Mouse (Mus musculus) spleen, postnatal 14 days (tissue): ENCODE results near the gene Dstn.

Experiments
- DNase-seq, 2 experiments: peaks; one replicate each; pipeline ENCODE4 v3.0.0; 2021 to 2022; ENCODE audit warnings: low spot score in 2 of 2

Dstn gene

DNA sequence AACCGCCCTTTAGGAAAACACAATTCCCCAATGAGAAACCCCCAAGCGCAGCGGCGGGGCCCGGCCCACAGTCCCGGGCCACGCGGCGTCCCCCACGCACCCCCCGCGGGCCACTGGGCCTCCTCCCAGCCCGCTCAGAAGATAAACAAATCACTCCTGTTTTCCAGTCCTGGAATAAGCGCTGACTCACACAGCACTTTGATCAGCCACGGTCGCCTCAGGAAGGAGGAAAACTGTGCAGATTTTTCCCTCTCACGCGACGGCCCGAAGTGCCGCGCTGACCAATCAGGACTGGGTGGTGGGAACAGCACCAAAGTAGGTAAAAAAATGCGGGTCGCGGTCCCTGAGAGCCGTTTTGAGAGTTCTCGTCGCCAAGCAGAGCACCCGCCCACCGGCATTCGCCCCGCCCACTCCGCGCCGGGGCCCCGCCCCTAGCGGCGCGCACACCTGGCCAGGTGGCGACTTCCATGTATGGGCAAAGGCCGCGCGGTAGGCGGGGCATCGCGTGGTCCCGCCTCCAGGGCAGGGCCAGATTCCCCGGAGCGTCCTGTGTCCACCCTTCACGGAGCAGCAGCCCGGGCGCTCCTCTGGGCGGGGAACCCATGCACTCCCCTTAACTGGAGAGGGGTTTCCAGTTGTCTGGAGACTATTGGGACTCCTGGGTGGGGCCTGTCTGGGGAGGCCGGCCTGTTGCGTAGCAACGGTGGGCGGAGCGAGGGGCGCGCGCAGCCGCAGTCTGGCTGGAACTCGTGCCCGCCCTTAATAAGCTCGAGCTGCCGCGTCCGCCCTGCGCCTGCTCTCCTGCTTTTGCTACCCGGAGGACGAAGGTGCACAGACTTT, at the start of gene Dstn:
Gene Dstn (plus strand): TSS at position 561 of the 840 bp plus-strand sequence.
- peak; percentile 92 to 94 for DNase-seq

DNA sequence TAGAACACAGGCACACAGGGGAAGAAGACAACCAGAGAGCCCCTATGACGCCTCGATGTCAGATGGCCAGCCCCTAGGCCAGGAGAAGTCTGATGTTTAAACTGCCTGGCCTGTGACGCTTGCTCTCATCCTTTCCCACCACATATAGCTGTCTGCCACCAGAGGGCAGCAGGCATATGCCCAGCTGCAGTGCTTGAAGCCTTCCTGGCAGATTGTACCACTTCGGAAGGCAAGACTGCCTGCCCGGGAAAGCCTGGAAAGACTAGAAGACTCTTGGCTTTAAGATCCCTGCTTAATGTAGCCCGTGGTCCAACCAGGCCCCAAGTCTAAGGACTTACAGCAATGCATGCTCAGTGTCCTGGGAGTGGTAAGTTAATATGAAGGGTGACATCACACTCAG, 47.8 kb upstream of the Dstn start:
- peak; percentile 27 to 51 for DNase-seq

GRCm38 (mm10) chr2:143870936-143871688, 44.0 kb upstream of the Dstn start:
- no peak for DNase-seq

GRCm38 (mm10) chr2:143876026-143876425, 39.1 kb upstream of the Dstn start:
- no peak for DNase-seq

GRCm38 (mm10) chr2:143876929-143877632, 38.0 kb upstream of the Dstn start:
- DNase-seq, result no peak

GRCm38 (mm10) chr2:143879311-143879710, 35.8 kb upstream of the Dstn start:
- no peak for DNase-seq

DNA sequence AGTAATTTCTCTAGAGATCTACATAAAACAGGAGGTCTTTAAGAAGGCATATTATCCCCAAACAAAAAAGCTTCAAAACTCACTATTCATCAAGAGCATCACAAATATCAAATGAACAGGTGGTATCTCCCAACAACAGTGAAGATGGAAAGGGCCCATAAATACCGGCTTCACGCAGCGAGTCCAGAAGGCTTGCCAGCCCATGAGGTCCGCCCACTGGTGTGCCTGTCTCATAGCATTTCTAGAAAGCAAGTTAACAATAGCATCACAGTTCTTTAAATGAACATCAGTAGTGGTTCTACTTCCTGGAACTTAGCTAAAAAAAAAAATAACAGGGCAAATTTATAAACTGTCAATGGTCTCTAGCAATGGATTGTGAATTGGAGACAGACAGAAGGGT, 33.1 kb upstream of the Dstn start:
- no peak for DNase-seq

- no peak for DNase-seq
Observed at GRCm38 (mm10) chr2:143882606-143883288, 32.4 kb upstream of the Dstn start.

DNA sequence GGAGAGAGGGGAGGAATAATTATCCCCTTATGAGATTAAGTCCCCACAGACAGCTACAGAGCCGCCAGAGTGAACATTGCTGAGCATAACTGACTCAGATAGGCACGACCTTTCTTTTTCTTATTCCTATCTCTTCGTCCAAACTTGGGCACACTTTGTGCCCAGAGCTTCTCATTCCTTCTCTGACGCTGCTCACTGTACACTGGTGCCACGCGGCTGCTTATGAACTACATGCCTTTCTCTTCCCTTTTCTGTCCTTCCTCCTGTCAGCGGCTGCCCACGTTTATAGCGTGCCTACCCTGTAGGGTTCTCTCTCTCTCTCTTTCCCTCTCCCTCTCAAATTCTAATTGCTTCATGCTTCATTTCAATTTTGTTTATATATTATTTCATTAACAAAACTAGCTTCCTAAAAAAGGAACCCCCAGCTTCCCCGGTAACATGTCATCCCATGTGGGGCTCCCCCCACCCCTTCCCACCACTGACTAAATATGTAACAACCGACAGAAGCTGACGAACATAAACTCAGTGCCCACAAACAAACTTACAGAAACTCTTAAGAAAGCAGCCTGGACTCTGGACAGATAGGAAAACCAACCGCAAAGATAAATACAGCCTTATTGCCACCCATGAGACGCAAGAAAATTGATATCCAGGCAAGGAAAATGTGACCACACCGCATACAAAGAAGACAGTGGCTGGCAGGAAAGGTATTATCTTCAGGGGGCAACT, 25.8 kb upstream of the Dstn start:
- DNase-seq, result no peak

DNA sequence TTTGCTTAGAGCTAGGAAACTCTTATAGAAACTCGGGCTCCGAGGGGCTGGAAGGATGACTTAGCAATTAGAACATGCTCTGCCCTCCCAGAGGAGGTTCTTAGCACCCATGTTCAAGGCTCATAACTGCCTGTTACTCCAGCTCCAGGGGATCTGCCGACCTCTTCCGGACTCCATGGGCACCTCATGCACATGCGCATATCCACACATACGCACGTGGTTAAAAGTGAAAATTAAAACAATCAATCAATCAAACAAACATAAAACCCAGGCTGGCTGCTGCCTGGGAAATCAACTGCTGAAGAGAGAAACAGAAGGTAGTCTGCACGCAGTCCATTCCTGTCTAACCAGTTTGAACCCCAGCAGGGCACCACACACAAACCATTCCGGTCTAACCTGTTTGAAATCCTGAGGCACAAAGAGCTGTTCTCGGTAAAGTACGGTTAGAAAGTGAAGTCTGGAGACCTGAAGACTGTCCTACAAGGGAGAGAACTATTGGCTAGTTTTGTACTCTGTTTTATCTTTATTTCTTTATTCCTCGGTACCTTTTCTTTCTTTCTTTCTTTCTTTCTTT, 25.2 kb upstream of the Dstn start:
- no peak for DNase-seq

- no peak for DNase-seq
Observed at GRCm38 (mm10) chr2:143891302-143892048, 23.6 kb upstream of the Dstn start.

GRCm38 (mm10) chr2:143899470-143900220, 15.5 kb upstream of the Dstn start:
- DNase-seq, result no peak

DNA sequence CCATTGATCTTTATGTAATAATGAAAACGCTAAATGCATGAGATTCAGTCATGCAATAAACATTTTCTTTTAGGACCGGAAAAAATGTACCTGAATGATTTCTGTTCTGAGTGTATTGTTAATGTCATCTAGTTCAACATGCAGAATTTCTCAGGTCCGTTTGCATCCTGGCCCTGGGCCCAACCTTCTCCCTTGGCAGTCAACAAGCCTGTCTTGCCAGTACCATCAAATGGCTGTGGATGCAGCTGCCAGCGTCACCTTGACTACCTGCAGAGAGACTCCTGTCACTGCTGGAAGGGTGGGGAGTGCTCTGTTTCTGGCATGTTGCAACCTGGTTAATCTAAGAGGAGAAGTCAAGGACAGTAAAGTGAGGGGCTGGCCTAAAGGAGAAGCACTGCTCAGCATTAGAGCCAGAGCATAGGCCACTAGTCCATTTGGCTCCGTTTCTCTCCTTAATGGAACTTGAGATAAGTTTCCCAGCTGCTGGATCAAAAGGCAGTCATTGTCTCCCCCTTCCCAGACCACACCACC, 14.2 kb upstream of the Dstn start:
- DNase-seq, result no peak

DNA sequence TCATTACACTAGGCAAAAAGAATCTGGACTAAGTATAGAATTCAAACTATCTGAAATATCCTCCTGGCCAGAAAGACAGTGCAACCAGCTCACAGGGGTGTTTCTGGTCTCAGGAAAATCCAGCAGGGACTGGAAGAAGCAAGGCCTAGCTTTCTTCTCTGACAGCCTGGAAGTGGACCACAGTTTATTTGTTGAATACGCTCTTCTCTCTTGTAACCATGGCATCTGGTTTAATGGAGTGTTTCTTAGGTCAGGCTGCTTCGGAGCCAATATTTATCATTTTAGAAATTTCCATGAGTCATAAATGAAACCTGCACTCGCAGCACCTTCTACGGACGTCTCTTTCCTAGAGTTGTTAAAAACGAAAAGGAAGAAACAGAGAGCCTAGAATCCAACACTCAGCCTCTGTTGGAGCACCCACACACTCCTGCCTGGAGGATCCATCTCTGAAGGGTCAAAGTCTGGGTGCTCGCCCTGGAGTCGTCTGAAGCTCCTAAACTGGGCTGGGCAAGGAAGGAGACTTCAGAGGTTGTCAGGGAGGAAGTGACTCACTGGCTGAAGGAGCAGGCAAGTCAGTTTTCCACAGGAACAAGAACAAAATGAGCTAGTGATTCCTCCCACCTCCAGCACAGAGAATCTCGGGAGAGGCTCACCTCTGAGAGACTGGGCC, 11.6 kb upstream of the Dstn start:
- no peak for DNase-seq

DNA sequence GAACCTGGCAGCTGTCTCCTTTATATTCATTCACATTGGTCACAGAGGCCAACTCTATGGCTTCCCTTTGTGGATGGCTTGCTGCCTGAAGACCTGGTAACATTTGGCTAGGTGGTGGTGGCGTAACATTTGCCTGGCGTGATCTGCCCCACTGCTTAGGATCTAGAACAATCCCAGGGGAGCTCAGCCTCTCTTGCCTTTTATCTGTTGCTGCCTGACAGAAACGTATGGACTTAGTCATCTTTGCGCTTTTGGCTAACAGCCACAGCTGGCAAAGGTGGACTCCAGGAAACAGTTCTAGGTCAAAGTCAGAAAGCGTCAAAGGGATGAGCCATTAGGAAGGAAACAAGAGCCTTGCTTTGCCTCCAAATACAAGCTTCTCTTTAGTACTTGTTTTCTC, 10.2 kb upstream of the Dstn start:
- no peak for DNase-seq

DNA sequence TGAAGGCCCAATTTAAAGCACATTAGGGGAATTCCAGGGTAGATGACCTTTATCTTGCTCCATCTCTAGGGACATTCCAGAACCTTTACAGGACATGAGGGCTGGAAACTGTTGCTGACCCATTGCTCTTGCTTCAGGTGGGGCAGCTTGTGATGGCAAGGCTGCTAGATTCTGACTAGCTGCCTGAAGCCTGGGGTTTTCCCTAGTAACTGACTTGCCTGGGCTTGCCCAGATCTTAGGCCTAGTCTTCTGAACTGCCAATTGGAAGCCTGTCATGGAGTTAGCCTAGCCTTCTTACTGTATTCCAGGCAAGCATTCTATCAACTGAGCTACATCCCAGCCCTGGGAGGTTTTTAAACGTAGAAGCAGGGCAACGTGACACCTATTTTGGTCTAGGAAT, 5.9 kb upstream of the Dstn start:
- no peak for DNase-seq

- no peak for DNase-seq
Observed at GRCm38 (mm10) chr2:143912199-143912598, 2.9 kb upstream of the Dstn start.

DNA sequence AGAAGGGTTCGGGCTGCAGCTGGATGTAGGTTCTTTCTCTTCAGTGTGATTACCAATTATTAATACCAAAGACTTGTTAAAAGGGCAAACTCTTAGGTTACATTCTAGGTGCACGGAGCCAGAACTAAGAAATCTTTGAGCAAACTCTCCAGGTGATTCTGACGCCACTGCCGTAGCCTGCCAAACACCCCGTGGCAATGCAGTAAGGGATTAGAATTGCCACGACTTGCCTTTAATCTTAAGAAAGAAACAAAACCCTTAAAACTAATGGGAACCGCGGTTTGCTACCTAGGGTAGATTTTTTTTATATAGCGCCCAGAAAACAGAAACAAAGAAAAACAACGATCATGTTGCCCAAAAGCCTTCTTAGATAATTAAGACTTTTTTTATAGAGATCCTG, 899 bp upstream of the Dstn start:
- no peak for DNase-seq
